Mouse (Mus musculus): ENCODE data around the gene Opcml.

Opcml gene

DNA sequence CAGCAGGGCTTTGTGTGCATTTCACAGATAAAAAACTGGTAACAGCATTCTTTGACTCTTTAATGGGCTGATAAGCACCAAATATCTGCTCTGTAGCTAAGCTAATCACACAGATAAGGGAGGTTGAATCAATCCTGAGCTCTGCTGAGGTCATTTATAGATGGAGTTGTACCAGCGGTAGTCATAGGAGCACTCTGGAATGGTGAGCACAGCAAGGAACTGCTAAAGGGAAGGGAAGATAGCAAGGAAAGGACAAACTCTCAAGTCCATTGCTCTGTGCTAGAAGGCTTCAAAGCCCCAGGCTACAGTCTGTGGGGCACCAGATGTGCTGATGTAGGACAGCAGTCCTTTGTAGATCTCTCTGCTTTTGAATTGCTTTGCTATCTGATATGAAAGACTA is 529.2 kb downstream of the Opcml start:
- DNase-seq (ENCODE audit: low read depth) = no peak

DNA sequence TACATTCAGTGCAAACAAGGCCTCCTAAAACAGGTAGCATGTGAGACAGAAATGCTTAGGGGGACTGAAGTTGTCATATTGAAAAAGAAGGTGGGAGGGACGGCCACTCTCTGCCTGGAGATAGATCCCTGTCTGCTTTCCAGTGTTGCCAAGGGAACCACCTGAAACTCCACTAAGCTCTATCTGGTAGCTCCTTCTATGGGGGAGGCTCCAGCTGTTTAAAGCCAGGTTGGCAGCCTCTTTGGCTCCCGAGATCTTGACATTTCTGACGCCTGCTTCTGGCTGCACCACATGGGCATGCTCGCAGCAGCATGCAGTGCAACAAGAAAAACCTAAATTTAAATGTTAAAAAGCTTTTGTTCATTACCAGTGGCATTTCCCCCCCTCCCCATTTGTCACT is 537.4 kb downstream of the Opcml start:
- DNase-seq (ENCODE audit: low read depth) = no peak

DNA sequence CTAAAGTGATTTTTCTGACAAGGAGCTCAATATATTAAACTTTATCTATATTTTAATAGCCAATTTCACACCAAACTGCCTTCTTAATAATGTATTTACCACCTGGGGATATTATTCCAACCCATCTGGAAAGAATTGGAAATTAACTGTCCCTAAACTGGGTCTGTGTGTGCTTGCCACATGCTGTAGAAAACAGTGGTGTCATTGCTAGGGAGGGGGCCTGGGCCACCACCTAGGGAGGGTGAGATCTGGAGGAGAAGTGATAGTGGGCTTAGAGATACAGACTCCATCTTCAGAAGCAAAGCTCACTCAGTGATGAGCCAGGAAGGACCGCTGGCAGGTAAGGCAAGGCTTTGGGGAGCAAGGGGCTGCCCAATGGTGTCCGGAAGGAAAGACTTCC is 537.9 kb downstream of the Opcml start:
- no peak for DNase-seq (ENCODE audit: low read depth)

DNA sequence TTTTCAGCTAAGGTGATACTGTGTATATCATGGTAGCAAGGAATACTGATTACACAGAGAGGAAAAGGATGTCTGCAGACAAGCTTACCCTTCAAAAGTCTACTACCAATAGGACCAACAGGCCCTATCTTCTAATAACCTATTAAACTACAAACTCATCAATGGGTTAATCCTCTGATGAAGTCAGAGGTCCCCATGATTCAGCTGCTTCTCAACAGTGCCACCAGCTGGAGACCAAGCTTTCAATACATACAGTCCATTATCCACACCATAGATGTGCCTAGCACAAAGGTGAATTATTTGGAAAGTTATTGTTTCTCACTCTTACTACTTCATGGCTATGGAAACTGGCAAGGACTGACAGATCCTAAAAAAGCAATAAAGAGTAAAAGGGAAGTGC is 538.9 kb downstream of the Opcml start:
- DNase-seq (ENCODE audit: low read depth) = no peak

DNA sequence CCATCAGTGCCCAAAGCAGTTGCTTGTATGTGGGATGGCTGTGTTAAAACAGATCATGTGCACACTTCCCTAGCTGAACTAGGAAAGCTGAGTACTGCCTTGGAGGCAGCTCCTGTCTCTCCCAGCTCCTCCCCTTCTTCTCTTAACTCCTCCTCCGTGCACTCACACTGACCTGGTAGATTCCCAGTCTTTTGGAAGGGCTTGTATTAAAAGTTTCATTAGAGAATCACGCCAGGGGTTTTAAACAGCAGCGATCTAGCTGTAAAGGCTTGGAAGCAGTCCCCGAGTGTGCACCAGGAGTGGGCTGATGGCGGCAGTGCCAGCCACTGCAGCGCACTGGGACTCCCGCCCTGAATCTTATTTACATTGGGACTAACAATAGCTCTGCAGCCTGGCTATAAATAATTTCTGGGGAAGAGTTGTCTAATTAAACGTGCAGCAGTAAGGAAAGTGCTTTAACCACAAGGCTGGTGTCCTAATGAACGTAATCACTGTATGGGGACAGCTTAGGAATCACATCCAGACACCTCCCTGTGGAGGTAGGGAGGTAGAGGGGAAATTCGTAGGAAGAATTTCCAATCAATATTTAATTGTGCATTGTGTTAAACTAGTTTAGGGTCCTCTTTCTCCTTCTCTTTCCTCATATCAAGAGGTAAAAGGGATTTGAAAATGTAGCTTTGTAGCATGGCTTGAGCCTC is 546.1 kb downstream of the Opcml start:
- DNase-seq (ENCODE audit: low read depth) = no peak

DNA sequence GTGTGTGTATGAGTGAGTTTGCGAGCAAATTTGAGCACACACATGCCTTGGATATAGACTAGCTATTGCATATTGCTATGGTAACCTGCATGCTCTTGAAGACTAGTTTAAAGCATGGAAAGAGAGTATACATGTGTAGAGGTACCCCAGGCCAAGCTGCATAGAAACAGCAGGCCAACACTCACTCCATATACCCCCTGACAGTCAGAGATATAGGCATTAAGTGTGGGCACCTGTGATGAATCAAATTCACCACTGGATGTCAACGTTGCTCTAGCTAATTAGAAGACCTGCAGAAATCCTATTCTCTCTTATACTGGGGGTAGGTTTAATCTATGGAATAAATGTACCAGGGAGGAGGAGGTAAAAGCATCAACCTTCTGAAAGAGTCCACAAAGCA is 547.3 kb downstream of the Opcml start:
- no peak for DNase-seq (ENCODE audit: low read depth)

DNA sequence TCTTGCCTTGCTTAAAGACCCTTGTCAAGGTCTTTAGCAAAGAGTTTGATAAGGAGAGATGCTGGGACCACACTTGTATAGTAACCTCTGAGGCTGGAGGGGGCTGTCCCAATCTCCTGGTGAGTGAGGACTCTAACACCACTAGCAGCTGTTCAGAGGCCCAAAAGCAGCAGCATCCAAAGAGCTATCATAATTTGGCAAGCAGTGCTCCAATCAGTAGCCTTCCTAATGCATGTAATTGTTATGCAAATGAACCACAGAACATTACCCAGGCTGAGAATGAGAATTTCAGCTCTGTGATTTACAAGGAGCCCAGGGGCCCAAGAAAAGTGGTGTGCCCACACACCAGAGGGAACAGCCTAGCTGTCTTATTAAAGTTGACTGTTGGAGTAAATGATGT is 564.4 kb downstream of the Opcml start:
- DNase-seq (ENCODE audit: low read depth) = no peak

DNA sequence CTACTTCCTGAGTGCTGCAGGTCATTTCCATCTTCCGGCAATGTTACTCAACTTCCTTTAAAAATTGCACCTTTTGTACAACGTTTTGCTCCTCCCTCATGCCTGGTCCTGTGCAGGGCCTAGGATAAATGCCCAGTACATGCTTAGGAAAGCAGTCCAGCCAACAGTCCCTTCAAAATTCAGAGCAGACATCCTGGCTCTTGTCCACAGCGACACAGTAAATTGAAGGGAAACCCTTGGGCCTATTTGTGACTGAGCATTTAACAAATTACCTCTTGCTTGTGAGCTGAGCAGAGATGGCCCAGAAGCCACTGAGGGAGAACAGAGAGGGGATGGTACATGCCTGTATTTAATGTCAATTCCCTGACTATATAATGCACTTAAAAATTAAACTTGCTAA is 567.4 kb downstream of the Opcml start:
- DNase-seq (ENCODE audit: low read depth) = no peak

DNA sequence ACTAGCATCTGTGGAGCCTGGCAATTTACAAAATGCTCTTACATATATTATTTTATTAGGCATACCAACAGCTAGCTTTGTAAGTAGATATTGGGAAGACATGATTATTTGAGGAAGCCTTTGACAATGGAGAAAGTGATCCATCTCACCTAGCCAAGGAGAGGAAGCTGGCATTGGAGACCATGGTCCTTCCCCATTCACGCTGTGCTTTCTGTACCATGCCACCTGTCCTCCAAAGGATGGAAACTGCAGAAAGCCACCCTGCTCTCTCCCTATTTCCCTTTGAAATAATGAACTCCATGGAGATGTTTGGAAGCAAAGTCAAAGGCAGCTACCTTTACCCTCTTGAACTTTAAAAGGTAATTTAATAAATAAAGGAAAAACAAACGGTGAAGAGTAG is 570.1 kb downstream of the Opcml start:
- DNase-seq (ENCODE audit: low read depth) = no peak

DNA sequence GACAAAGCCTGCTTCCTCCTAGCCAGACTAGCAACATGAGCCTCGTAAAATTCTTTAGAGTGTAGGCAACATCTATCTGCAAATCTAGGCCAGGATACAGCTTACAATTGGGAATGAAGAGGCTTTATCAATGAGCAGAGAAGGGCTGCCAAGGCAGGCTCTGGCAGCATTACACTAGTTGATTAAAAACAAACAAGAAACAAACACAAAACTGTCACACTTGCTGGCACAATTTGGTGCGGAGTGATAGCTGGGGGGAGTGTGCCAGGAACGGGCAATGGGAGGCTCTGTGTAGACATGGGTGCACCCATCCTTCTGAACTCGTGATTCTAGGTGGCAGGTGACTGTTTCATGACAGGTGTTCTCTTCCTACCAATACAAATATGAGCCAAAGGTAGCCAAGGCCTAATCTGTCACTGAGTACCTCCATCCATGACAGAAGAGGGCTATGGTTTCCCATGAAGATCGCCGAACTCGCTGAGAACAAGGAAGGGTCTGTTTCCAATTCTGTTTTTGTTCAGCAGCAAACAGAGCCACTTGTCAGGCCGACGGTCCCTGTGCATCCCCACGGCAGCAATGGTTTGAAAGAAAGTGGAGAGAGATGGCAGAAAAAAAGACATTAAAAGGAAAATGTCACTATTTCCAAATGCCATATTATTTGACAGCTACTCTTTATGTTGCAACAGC is 574.0 kb downstream of the Opcml start:
- no peak for DNase-seq (ENCODE audit: low read depth)

DNA sequence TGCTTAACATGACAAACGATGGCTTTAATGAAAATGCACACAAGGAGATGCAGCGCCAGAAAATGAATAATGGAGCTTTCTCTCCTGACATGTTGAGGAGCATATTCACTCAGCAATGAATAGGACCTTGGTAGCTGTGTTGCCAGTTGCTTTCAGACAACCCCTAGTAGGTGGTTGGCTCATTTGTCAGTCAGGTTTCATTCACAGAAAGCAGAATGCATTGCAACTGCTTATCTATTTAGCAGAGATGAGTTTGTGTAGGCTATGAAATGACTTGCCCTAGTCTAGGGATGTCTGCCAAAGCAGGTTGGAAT is 574.5 kb downstream of the Opcml start:
- DNase-seq (ENCODE audit: low read depth) = no peak

DNA sequence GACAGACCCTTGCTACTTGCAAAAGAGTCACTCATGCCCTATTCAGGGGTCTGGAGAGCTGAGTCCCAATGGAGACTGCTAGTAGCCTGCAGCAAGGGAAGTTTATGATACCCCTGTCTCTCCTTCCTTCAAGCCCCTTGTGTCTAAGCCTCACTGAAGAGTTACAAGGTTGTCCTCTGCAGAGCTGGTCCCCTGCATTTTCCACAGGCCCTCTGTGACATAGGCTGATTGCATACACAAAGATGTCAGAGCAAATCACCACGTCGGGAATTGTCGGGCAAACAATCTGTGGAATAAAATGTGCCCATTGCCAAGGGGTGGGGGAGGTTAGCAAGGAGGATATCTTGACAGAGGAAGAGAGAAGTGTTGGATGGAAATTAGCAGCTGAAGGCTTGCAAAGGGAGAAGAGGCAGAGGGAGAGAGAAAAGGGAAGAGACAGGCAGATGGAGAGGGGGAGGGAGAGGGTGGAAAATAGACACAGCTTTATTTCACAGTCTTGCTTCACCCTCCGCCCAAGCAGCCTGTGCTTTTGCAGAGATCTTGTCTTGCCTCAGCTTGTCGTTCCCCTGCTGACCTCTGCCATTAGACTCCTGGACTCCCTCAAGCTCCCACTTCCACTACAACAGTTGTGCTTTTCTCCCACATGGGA is 596.1 kb downstream of the Opcml start:
- DNase-seq (ENCODE audit: low read depth) = no peak

DNA sequence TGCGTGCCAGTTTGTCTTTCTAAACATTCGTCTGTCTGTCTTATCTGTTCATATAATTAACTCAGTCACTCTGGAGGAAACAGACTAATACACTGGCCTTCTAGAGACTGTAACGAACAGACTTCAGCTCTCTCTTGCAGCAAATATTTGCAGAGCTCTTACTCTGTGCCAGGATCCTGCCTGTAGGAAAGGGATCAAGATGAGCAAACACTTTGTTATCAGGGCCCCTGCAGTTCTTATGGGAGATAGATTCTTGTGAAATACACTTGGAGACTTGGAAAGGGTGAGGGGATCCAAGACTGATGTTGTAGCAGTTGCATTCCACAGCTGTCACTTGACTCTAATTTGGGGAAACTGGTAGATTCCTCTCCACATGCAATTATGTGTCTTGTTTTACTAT is 604.6 kb downstream of the Opcml start:
- no peak for DNase-seq (ENCODE audit: low read depth)

DNA sequence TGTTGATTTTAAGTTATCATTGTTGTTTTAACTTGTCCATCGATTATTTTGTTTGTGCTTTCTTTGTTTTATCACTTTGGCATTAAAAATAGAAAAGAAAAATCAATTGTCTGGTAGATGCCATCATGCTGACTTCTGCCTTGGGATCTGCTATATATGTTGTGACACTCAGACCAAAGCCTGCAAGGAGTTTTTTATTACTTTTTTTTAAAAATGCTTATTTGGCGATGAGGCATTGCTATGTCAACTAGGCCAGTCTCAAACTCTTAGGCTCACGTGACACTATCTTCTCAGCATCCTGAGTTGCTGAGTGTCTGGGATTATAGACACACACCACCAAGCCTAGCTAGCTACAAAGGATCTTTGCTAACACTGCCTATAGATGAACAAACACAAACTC is 605.1 kb downstream of the Opcml start:
- no peak for DNase-seq (ENCODE audit: low read depth)

DNA sequence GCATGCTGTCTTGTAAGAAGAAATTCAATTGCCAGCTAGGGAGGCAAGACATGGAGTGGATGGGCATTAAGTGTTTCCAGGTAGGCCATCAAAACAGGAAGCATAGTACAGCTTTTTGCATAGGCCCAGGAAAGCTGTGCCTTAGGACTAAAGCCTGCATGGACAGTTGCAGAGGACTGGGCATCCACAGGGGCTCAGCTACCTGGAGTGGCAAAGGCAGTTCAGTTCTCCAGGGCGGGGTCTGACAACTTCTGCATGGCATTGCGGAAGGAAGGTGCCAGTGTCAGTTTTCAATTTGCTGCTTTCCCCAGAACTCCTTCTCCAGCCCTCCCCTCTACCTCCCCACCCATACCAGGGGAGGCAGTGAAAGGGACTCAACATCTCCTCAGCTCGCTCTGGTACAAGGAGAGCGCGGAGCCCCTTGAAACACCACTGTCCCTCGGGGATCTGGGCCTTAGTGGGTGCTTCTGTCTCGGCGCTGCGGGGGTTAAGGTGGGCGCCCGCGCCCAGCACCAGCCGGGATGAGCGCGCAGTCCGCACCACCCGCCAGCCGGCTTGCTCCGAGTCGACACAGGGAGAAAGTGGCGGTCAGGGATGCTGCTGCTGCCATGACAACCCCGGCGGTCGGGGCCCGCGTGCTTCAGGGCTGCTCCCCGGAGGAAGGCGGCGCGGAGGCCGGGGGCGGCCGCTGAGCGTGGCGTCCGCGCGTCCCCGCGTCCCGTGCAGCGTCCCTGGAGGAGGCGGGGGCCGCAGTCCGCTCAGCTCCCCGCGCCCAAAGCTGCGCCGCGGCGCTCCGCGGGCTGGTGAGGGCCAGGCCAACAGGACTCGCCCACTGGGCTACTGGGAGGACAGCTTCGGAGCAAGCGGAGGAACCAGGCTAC is 612.4 kb downstream of the Opcml start:
- no peak for DNase-seq (ENCODE audit: low read depth)

DNA sequence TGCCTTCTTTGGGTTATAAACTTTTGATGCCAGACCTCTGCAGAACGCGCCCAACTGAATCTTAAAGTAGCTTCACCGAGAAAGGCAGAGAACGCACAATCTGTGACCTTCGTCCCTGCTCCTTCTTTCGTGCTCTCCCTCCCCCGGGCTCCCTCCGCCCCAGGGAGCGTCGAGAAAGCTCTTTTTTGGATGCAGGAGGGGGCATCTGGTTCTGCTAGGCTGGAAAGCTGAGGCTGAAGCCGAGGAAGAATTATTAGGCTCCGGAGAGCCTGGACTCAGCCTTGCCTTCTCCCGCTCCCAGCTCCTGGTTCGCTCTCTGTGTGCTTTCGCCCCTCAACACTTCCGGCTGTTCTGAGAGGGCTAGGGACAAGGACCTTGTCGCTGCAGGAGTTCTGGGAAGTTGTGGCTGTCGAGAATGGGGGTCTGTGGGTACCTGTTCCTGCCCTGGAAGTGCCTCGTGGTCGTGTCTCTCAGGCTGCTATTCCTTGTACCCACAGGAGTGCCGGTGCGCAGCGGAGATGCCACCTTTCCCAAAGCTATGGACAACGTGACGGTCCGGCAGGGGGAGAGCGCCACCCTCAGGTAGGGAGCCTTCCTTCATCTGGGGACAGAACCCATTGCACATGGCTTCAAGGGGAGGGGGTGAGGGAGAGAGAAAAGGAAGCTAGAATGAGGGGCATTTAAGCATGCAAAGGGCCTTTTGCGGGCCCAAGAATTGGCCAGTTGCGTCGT is 613.4 kb downstream of the Opcml start:
- DNase-seq (ENCODE audit: low read depth) = no peak

DNA sequence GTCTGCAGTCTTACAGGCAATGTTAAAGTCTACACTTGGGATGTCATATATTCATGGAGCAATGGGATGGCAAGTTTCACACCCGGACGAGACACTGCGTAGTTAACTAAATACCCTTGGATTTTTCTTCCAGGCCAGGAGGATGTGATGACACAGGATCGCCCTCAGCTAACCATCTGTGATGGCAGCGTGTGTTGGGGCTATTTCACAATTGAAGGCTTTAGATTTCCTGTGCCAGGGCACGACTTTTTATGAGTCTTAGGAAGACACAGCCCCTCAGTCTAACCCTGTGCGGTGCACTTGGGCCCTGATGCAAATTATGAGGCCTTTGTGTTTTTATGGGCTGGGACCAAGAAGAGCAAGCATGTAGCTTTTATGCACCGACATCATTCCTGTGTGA is 614.0 kb downstream of the Opcml start:
- no peak for DNase-seq (ENCODE audit: low read depth)

DNA sequence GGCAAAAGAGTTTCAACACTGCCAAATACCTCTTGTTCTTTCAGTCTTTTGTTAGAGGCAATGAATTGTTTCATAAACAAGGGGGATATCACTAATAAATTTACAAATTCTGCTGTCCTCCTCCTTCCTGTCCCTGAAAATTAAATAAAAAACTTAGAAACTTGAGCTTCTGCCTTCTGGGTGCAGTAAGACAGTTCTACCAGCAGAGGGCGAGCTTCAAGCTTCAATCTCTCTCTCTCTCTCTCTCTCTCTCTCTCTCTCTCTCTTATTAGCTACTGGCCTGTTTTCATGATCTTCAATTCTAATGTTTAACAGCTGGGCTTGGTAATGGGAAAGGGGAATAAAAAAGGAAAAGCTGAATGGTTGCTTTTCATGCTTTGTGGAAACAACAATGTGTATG is 615.2 kb downstream of the Opcml start:
- peak; percentile 2 for DNase-seq (ENCODE audit: low read depth)

DNA sequence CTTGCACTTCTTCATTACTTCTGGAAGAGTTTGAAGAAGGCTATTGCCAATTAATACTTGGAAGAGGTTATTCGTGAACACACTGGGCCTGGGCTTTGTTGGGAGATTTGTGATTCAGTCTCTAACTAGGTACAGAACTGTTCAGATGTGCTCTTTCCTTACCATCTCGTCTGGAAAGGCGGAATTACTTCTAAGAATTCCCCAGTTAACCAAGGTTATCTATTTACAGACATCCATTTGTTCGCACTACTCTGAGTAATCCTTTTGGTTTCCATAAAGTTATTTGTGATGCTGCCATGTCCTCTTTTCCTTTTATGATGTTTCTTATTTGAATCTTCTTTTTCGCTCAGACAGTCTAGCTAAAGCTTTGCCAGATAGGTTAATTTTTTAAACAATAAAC is 630.2 kb downstream of the Opcml start:
- no peak for DNase-seq (ENCODE audit: low read depth)

DNA sequence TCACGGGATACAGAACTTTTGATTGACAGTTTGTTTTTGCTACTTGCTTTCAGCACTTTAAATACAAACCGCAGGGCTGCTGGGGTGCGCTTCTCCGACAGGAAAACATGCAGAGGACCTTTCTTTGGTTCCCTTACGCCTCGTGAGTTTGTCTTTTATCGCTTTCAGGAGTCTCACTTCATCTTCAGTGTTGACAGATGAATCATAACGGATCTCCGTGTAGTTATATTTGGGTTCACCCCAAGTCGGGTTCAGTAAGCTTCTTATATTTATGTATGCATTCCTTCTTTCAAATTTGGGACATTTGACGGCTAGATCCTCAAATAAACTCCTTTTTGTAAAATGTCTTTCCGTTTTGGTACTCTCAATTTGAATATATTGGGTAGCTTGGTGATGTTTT is 632.8 kb downstream of the Opcml start:
- DNase-seq (ENCODE audit: low read depth) = no peak

DNA sequence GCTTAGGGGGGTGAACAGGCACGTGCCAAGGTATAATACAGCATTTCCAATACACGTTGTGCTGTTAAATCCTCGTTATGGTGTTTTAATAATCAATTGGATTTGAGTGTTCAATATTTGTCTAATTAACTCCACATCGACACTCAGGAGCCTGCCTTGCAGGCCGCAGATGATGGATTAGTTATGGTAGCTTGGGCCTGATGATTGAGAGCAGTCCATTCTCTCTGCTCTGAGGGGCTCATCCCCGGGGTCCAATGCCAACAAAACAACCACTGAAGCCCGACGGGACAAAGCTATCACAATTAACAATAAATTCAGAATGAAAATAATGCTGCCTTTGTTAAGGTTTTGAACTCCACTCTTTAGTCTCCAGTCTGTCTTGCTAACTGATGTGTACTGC is 641.6 kb downstream of the Opcml start:
- DNase-seq (ENCODE audit: low read depth) = no peak

DNA sequence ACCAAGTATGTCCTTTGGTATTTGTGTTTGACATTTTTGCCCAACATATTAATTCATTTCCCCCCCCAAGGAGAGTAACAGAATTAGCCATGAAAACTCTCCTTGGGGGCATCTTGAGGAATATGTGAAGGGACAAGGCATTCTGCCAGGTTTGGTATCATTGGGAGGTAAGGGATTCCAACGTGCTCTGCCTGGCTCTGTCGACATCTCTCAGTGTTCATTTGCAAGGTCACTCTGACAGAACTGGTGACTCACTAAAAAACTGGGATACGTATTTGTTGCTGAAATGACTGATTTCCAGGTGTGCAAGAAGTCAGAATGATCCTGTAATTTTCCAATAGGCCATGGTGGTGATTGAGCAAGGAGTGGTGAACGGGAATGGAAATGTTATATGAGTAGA is 648.2 kb downstream of the Opcml start:
- DNase-seq (ENCODE audit: low read depth) = no peak

Measured in fibroblast of lung, adult 2 months (primary cell).